Mouse (Mus musculus) neural tube, embryonic 12.5 days (tissue): ENCODE measurements around the gene Itpr1. TPM values are rescaled to one million over a fixed set of nuclear protein-coding genes. Genes with fewer than 3 reads are reported as not detected.

ENCODE experiments used
- ATAC-seq: fragments of 200-750 bp; cut with Nextera tagmentation; 2 replicates; pipeline ENCODE4 v1.8.0; 2017; ENCODE audit warnings: low read depth, mild to moderate bottlenecking, moderate TSS enrichment, moderate library complexity; ENCODE audit not compliant: low FRiP score
- H3K27ac ChIP-seq: fragments of 300-500 bp; sonication (generic); 2 replicates; pipeline ENCODE4 v1.5.1; 2016
- H3K27me3 ChIP-seq: fragments of 300-500 bp; sonication (generic); replicated peaks from 2 replicates; pipeline ENCODE4 v1.6.1; 2016; ENCODE audit warnings: mild to moderate bottlenecking
- H3K36me3 ChIP-seq: fragments of 300-500 bp; sonication (generic); 2 replicates; pipeline ENCODE4 v1.6.1; 2016; ENCODE audit warnings: mild to moderate bottlenecking
- H3K4me1 ChIP-seq: fragments of 300-500 bp; sonication (generic); 2 replicates; pipeline ENCODE4 v1.6.1; 2016
- H3K4me2 ChIP-seq: fragments of 300-500 bp; sonication (generic); replicated peaks from 2 replicates; pipeline ENCODE4 v1.6.1; 2016; ENCODE audit warnings: mild to moderate bottlenecking
- H3K4me3 ChIP-seq: fragments of 300-500 bp; sonication (generic); 2 replicates; pipeline ENCODE4 v1.5.1; 2016
- H3K9ac ChIP-seq: fragments of 300-500 bp; sonication (generic); 2 replicates; pipeline ENCODE4 v1.6.1; 2016; ENCODE audit warnings: mild to moderate bottlenecking
- H3K9me3 ChIP-seq: fragments of 300-500 bp; sonication (generic); 2 replicates; pipeline ENCODE4 v1.6.1; 2016; ENCODE audit warnings: mild to moderate bottlenecking
- WGBS: fragments of 180-500 bp; shearing (Covaris S2); methylation state at CpG from one replicate; pipeline ENCODE4 v1.1.7; 2016; 5-methylcytosine and 5-hydroxymethylcytosine counted together
- polyA plus RNA-seq: library from polyadenylated mRNA; unstranded; fragments of >200 nt; fragmentation: Nextera tagmentation; extraction: Ambion mirVana; gene quantifications from 2 replicates; pipeline ENCODE4 v1.2.1, GENCODE M21; 2016

Itpr1 gene
- polyA plus RNA-seq, 1 experiment from 2014 or later: 6.9 TPM

GRCm38 (mm10) chr6:108342989-108343388, 130.1 kb downstream of the Itpr1 start:
- Histone ChIP-seq H3K4me1 (no peaks in the 10 kb centered on the region), H3K4me3 (no peak overlapping the region), H3K27ac (no peak overlapping the region), H3K27me3 (no peaks in the 10 kb centered on the region), H3K9me3 (no peaks in the 10 kb centered on the region), H3K36me3 (no peaks in the 10 kb centered on the region), H3K4me2 (no peak overlapping the region), H3K9ac (no peak overlapping the region)
- WGBS: 93% methylated on average over 5 of the region's 5 CpGs
- ATAC-seq: no peak

- no peak overlapping the region for H3K4me2 ChIP-seq
- H3K9ac ChIP-seq: no peak overlapping the region
- no peaks in the 10 kb centered on the region for H3K4me1 ChIP-seq
- no peak overlapping the region for H3K4me3 ChIP-seq
- H3K27me3 ChIP-seq: no peaks in the 10 kb centered on the region
- H3K27ac ChIP-seq: no peak overlapping the region
- no peaks in the 10 kb centered on the region for H3K36me3 ChIP-seq
- ATAC-seq: no peak
- 86% methylated on average over 4 of the region's 4 CpGs for WGBS
- H3K9me3 ChIP-seq: no peaks in the 10 kb centered on the region
These were observed 130.9 kb downstream of the Itpr1 start for GRCm38 (mm10) chr6:108343781-108344310.

- Histone ChIP-seq H3K4me2 (no peak overlapping the region), H3K9ac (no peak overlapping the region), H3K4me3 (no peak overlapping the region), H3K27ac (no peak overlapping the region), H3K36me3 (no peaks in the 10 kb centered on the region), H3K9me3 (no peaks in the 10 kb centered on the region), H3K4me1 (no peaks in the 10 kb centered on the region), H3K27me3 (no peaks in the 10 kb centered on the region)
- no peak for ATAC-seq
- WGBS: 86% methylated on average over 2 of the region's 2 CpGs
These were observed 137.9 kb downstream of the Itpr1 start for GRCm38 (mm10) chr6:108350801-108351200.

GRCm38 (mm10) chr6:108351998-108352397, 139.1 kb downstream of the Itpr1 start:
- H3K4me2 ChIP-seq: no peak overlapping the region
- no peak overlapping the region for H3K4me3 ChIP-seq
- H3K9ac ChIP-seq: no peak overlapping the region
- WGBS: 85% methylated on average over 8 of the region's 8 CpGs
- H3K27me3 ChIP-seq: no peaks in the 10 kb centered on the region
- H3K9me3 ChIP-seq: no peaks in the 10 kb centered on the region
- no peak for ATAC-seq
- no peaks in the 10 kb centered on the region; the same call in 1 of the 2 replicates for H3K36me3 ChIP-seq
- no peaks in the 10 kb centered on the region for H3K4me1 ChIP-seq
- no peak overlapping the region for H3K27ac ChIP-seq

- H3K4me1 ChIP-seq: no peaks in the 10 kb centered on the region
- H3K27ac ChIP-seq: no peak overlapping the region
- H3K9ac ChIP-seq: no peak overlapping the region
- no peaks in the 10 kb centered on the region for H3K9me3 ChIP-seq
- H3K4me3 ChIP-seq: no peak overlapping the region
- H3K36me3 ChIP-seq: no peaks in the 10 kb centered on the region
- H3K4me2 ChIP-seq: no peak overlapping the region
- ATAC-seq: no peak
- WGBS: 83% methylated on average over 4 of the region's 4 CpGs
- no peaks in the 10 kb centered on the region for H3K27me3 ChIP-seq
These were observed 154.5 kb downstream of the Itpr1 start for GRCm38 (mm10) chr6:108367412-108367811.

- 96% methylated on average over 11 of the region's 11 CpGs for WGBS
- Histone ChIP-seq H3K27ac (no peak overlapping the region), H3K27me3 (no peaks in the 10 kb centered on the region), H3K4me2 (no peak overlapping the region), H3K36me3 (no peaks in the 10 kb centered on the region), H3K9me3 (no peaks in the 10 kb centered on the region), H3K4me1 (no peaks in the 10 kb centered on the region), H3K4me3 (no peak overlapping the region), H3K9ac (no peak overlapping the region)
- no peak for ATAC-seq
These were observed 156.1 kb downstream of the Itpr1 start for GRCm38 (mm10) chr6:108369031-108369430.

- Histone ChIP-seq H3K27ac (no peak overlapping the region), H3K4me1 (no peaks in the 10 kb centered on the region), H3K27me3 (no peaks in the 10 kb centered on the region), H3K9ac (no peak overlapping the region), H3K4me3 (no peak overlapping the region), H3K4me2 (no peak overlapping the region), H3K36me3 (no peaks in the 10 kb centered on the region), H3K9me3 (no peaks in the 10 kb centered on the region)
- ATAC-seq: no peak
- WGBS: 93% methylated on average over 7 of the region's 7 CpGs
These were observed 158.5 kb downstream of the Itpr1 start for GRCm38 (mm10) chr6:108371347-108371893.

GRCm38 (mm10) chr6:108374019-108374418, 161.1 kb downstream of the Itpr1 start:
- Histone ChIP-seq H3K4me1 (no peaks in the 10 kb centered on the region), H3K4me2 (no peak overlapping the region), H3K27ac (no peak overlapping the region), H3K27me3 (no peaks in the 10 kb centered on the region), H3K36me3 (no peaks in the 10 kb centered on the region), H3K4me3 (no peak overlapping the region), H3K9ac (no peak overlapping the region), H3K9me3 (no peaks in the 10 kb centered on the region)
- WGBS: 79% methylated on average over 7 of the region's 7 CpGs
- no peak for ATAC-seq

- Histone ChIP-seq H3K4me1 (no peaks in the 10 kb centered on the region), H3K4me2 (no peak overlapping the region), H3K36me3 (peaks cover 17% of the 10 kb centered on the region), H3K27ac (no peak overlapping the region), H3K9ac (no peak overlapping the region), H3K4me3 (no peak overlapping the region), H3K9me3 (no peaks in the 10 kb centered on the region), H3K27me3 (no peaks in the 10 kb centered on the region)
- whole genome bisulfite sequencing: 88% methylated on average over 3 of the region's 3 CpGs
- no peak for ATAC-seq
These were observed 166.1 kb downstream of the Itpr1 start for GRCm38 (mm10) chr6:108379041-108379440.

GRCm38 (mm10) chr6:108380209-108380608, 167.3 kb downstream of the Itpr1 start:
- Histone ChIP-seq H3K4me1 (no peaks in the 10 kb centered on the region), H3K4me3 (no peak overlapping the region), H3K9me3 (no peaks in the 10 kb centered on the region), H3K9ac (no peak overlapping the region), H3K4me2 (no peak overlapping the region), H3K27me3 (no peaks in the 10 kb centered on the region), H3K36me3 (peaks cover 17% of the 10 kb centered on the region), H3K27ac (no peak overlapping the region)
- no peak for ATAC-seq
- WGBS: 84% methylated on average over 2 of the region's 2 CpGs

GRCm38 (mm10) chr6:108390624-108391324, 177.9 kb downstream of the Itpr1 start:
- no peaks in the 10 kb centered on the region for H3K27me3 ChIP-seq
- no peaks in the 10 kb centered on the region for H3K36me3 ChIP-seq
- H3K4me3 ChIP-seq: no peak overlapping the region
- H3K4me2 ChIP-seq: no peak overlapping the region
- no peaks in the 10 kb centered on the region for H3K9me3 ChIP-seq
- H3K27ac ChIP-seq: no peak overlapping the region
- H3K4me1 ChIP-seq: no peaks in the 10 kb centered on the region
- no peak overlapping the region for H3K9ac ChIP-seq
- ATAC-seq: no peak
- WGBS: 93% methylated on average over 6 of the region's 6 CpGs

- no peak overlapping the region for H3K9ac ChIP-seq
- H3K4me3 ChIP-seq: no peak overlapping the region
- no peaks in the 10 kb centered on the region for H3K4me1 ChIP-seq
- no peak overlapping the region for H3K4me2 ChIP-seq
- 91% methylated on average over 8 of the region's 8 CpGs for WGBS
- H3K36me3 ChIP-seq: no peaks in the 10 kb centered on the region
- H3K27me3 ChIP-seq: no peaks in the 10 kb centered on the region
- no peak for ATAC-seq
- no peaks in the 10 kb centered on the region for H3K9me3 ChIP-seq
- no peak overlapping the region for H3K27ac ChIP-seq
These were observed 180.2 kb downstream of the Itpr1 start for GRCm38 (mm10) chr6:108393131-108393530.

- H3K4me3 ChIP-seq: no peak overlapping the region
- no peaks in the 10 kb centered on the region for H3K4me1 ChIP-seq
- no peaks in the 10 kb centered on the region for H3K36me3 ChIP-seq
- WGBS: 88% methylated on average over 3 of the region's 3 CpGs
- no peak for ATAC-seq
- H3K27me3 ChIP-seq: no peaks in the 10 kb centered on the region
- H3K9me3 ChIP-seq: no peaks in the 10 kb centered on the region
- no peak overlapping the region for H3K9ac ChIP-seq
- no peak overlapping the region for H3K4me2 ChIP-seq
- H3K27ac ChIP-seq: no peak overlapping the region
These were observed 185.1 kb downstream of the Itpr1 start for GRCm38 (mm10) chr6:108397956-108398355.
